Mouse (Mus musculus) granulocyte monocyte progenitor cell, adult 5-6 weeks (primary cell): ENCODE results near the gene Prickle2. TPM values are rescaled to one million over a fixed set of nuclear protein-coding genes. Genes with fewer than 3 reads are reported as not detected.
A peak's percentile ranks its signal among the peaks of the same experiment; 100 is the strongest.

Experiments used
- ATAC-seq: replicated peaks from 2 replicates; pipeline ENCODE4 v1.8.0; 2016; ENCODE audit warnings: mild to moderate bottlenecking, moderate TSS enrichment, inconsistent platforms; ENCODE audit not compliant: poor library complexity, severe bottlenecking
- total RNA-seq, 2 experiments: library from RNA; stranded (forward) in 1 of 2; stranded (reverse) in 1 of 2; fragments of 200-712, 200-1000 nt in 1 of 2; fragments of >200 nt in 1 of 2; fragmentation: Nextera tagmentation in 1 of 2; gene quantifications; 2 replicates each; pipeline ENCODE4 v1.2.3; 2014 to 2017

The Prickle2 gene
- total RNA-seq, 2 experiments from 2014 or later = not detected

DNA sequence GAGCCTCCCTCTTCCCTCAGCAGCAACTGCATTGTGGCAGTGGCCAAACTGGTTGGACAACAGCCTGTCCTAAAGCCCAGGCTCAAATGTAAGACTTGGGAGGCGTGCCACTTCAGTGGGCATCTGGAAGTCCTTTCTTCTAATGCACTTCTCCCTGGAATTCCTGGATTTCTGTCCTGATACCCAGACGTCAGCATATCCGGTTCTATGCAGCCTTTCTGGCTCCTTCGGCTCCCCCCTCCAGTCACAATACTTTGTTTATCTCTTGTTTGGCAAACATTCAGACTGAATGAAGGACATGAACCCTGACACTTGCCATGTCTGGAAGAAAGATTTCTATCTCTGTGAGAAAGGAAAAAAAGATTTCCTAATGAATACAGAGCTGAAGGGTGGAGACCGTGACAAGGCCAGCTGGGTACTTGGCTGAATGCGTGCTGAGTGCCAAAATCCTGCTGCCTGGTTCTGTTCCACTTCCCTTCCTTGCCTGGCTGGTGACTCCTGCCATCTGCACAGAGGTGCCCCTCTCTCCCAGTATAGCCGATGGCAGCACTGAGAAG is 241.1 kb downstream of the Prickle2 start:
- ATAC-seq = no peak

DNA sequence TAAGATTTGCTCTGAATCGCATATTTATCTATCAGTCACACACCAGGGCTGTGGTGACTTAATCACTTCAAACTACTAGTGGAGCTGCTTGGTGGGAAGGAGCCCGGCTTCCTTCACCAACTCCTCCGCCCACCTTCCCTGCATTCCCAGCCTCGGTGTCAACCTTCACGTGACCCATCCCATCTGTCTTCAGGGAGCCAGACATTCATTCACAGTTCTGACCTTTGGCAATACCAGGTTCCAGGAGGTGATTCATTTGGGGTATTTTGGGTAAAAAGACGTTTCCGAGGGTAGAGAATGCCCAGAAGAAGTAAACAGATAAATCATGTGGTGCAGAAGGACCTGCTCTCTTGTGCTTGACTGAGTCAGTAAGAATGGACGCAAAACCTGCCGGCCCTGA is 242.2 kb downstream of the Prickle2 start:
- ATAC-seq = no peak

DNA sequence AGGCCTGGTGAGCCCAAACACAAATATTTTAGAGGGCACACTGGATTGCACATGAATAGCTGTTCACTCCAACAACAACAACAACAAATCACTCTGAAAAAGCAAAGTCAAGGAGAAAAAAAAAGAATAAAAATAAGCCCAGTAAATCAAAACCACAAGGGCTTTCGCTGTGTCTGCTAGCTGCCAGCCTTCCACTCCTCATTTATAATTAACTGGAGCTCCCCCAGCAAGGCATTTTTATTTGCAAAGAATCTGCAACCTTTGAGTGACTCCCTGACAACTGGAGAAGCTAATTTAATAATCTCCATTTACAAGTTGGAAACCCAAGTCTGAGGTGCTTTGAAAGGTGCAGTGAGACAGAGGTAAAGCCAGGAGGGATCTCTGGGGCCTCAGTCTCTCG is 245.2 kb downstream of the Prickle2 start:
- ATAC-seq = no peak

DNA sequence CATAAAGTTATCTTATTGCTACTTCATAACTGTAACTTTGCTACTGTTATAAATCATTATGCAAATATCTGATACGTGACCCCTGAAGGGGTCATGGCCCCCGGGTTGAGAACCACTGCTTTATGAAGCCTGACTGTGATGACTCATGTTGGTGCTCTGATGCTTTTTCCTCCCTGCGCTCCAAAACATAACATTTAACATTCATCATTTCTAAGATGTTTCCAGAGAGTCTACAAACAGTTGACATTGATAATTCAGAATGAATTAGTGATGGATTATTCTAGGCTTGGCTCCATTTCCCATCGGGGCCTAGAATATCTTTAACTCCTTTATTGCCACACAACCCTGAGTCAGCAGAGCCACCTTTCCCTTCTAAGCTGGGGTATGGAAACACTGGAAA is 247.9 kb downstream of the Prickle2 start:
- ATAC-seq = no peak

DNA sequence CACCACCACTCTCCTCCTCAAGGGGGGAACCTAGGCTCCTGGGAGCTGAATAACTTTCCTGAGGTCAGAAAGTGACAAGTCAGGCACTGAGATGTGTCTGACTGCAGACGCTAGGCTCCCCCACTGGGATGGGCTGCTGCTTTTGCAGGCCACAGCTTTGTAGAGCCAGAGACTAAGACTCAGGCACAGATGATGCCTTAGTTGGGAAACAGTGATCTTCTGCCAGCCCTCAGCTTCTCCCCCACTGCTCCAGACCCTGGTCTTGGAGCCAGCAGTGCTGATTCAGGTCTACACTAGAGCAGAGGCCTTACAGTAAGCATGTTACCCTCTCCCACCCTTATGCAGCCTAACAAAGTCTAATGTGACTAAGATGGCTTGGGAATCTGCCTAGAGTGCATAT is 254.5 kb downstream of the Prickle2 start:
- no peak for ATAC-seq

DNA sequence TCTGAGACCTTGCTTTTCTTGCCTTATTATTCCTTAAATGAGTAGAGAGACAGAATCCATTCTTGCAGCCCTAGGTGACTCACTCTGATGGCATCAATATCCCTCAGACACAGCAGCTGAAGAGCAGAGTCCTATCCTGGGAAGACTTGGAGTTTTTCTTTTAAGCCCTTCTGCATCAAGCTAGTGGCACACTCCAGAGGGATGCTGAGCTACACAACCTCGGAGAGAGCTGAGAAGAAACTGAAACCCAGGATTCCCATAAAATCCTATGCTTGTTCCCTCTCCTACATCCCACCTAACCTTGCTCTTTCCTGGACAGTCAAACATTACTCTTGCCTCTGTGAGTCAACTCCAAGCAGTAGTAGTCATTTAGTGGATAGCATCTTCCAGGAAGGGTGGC is 256.0 kb downstream of the Prickle2 start:
- ATAC-seq = no peak

DNA sequence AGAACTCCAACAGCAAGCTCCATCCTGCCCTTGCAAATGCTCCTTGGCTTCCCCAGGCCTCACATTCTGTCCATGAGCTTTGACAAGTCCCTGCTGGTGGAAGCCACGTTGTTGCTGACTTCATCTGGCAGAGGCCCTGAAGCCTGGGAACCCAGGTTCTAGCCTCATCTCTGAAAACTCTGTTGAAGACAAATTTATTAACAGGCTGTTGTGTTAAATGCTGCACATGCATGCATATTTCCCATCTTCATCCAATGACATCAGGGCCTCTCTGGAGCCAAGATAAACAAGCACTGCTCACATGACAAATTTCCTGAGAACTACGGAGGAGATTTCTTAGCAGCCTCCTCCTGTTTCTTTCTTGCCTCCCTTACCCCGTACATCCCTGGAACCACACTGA is 259.3 kb downstream of the Prickle2 start:
- ATAC-seq = no peak

DNA sequence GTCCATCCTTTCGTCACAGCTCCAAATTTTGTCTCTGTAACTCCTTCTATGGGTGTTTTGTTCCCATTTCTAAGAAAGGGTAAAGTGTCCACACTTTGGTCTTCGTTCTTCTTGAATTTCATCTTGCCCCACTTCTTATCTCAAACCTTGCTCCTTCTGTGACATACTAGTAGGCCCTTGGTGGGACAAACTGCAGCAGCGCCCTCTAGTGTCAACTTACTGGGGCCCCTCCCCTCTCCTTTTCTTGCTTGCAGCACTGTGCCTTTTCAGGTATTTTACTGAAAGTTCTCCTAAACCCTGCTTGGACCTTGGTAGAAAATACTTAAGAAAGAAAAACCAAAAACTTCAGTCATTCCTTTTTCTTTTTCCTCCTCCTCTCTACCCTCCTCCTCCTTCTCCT is 264.8 kb downstream of the Prickle2 start:
- ATAC-seq = peak; percentile 53

DNA sequence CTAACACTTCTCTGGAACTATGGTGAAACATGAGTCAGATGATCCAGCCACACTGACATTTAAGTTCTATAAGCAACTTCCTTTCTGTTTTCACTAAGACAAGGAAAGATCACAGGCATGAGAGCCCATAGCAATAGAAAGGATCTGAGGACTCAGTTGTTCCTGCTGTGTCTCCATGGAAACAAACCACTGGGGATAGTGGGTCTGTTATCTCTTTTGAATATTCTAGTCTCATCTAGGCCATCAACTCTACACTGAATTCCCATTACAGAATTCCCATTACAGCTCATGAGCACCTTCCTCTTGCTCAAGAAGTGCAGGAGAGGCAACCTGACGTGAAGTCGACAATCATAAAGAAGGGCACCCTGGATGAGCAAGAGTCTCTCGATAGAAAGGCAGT is 265.7 kb downstream of the Prickle2 start:
- no peak for ATAC-seq

DNA sequence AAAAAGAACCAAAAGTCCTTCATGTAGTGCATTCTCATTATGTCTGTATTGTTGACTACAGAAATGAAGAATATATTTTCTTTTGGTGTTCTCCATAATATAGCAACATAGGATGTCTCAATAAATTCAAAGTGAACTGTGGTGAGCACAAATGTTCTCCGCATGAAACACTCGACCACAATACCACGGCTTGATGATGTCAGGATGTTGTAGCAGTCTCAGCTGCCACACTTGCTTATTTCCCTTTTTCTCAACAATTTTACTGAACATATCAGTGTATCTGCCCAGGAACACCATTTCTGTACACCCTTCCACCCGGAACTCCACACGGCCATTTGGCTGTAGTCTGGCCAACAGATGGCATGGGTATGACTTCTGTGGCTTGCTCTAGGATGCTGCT is 273.8 kb downstream of the Prickle2 start:
- peak; percentile 81 for ATAC-seq

DNA sequence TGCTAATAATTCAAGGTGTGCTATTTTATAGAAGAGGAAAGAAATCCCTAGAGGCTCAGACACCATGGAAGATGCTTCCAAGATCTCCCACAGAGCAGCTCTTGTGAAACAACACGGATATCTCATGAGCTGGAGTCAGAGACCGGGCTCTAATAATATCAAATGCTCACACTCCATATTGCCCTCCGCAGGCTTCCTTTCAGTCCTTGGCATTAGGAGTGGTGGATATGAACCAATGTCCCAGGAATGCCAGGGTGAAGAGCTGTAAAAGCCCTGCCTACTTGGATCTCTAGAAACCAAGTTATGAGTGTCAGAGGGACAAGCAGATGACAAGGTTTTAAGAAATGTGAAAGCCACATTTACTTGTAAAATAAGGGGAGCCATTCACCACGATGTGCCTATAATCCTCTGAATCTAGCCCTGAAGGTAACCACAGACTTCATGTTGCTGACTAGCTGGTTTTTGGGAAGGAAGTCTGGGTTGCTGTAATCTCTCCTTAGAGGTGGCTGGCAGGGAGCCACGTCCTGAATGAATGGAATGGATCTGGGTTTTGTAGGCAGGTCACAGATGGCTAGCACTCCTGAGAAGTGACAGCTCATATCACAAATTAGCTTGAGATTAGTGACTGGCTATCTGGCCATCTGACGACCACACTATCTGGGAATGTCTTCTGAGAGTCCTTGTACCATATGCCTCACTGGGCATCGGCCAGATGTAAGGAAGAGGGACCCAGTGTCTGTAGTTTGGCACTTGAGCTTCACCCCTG is 278.4 kb downstream of the Prickle2 start:
- peak; percentile 42 for ATAC-seq

DNA sequence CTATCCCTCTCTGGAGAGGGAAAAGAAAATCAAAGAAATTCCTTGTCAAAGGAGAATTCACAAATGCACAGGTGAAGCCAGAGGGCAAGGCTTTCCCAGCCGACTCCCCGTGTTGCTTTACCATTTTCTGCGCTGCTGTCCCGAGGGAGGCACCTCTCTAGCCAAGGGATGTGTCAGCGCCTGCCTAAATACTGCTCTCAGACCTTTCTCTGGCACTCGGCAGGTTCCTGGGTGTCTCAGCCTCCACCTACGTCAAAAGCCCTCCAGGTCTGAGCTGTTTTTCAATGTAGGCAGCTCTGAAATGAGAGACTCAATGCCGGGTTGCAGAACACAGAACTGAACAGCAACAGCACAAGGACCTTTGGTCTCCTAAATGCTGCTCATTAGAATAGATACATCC is 280.1 kb downstream of the Prickle2 start:
- no peak for ATAC-seq

DNA sequence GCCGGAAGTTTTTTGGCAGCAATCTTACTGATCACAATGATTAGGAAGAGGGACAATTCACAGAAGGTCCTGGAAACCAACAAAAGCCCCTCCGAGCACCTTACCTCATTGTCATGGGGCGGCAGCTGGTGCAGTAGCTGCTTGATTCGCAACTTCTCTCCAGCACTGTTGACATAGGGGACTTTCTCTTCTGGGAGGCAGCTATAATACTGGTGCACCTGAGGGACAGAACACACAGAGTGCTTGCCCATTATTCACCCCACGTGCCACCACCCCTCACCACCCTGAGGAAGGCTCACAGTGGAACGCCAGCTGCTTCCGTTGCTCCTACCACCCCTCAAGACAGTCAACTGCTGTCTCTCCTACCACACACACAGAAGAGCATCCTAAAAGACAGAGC is 280.5 kb downstream of the Prickle2 start:
- ATAC-seq = no peak

DNA sequence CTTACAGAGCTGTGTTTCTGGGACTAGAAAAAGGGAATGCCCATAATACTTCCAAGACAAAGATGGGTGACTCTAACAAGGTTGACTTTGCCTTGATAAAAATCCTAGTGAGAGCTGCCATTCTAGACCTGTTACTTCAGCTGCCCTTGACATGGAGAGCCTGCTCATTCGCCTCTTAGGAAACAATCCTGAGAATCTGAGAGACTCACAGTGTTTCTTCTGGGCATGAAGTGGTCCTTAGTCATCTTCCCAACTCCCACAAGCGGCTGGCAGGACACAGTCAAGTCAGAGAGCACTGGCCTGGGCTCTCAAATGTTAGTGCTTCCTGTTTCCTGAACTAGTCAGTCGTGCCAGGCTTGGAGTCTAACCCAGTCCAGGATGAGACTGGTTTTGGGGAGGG is 281.0 kb downstream of the Prickle2 start:
- no peak for ATAC-seq

DNA sequence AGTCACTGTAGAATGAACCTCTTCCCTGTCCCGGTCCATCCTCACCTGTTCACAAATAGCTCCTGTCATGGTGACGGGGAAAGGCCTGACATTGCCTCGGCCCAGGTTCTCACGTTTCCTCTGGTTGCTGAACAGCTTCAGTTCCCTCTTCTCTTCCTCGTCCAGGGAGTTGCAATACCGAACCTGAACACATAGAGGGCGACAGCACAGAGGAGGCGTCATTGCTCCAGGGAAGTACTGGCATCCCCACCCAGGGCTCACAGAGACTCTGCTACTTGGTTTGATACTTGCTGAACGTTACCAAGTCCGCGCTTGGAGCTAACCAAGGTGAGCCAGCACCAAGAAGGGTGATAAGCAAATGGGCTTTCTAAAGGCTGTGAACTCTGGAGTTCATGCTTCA is 283.7 kb downstream of the Prickle2 start:
- peak; percentile 90 for ATAC-seq

DNA sequence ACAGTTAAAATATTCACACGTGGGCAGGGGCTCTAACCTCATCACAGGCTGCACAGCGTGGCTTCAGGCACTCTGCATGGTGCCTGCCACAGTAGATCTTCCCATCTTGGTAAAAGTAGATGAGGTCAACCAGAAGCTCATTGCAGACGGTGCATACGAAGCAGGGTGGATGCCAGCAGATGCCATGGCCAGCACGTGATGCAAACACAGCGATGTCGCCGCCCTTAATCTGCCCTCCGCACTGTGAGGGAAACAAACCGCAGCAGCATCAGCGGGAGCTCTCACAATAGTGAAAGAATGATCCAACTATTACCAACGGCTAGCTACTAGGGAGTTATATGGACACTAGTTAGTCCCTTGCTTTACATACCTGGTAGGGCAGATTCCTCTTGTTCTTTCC is 285.8 kb downstream of the Prickle2 start:
- ATAC-seq = no peak

DNA sequence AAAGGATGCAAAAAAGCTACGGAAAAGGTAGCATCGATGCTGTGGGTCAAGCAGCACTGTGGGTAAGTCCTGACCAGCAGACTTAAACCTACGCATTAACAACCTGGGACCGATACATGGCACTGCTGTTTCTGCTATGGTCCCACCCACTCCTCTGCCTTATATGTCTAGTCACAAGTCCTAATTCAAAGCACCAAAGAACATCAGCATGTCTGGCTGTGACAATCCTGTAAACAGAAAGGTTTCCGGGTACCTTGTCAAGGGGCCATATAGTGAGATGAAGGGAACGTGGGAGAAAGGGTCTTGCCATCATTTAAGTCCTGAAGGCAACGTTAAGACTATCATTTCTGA is 290.6 kb downstream of the Prickle2 start:
- ATAC-seq = no peak

DNA sequence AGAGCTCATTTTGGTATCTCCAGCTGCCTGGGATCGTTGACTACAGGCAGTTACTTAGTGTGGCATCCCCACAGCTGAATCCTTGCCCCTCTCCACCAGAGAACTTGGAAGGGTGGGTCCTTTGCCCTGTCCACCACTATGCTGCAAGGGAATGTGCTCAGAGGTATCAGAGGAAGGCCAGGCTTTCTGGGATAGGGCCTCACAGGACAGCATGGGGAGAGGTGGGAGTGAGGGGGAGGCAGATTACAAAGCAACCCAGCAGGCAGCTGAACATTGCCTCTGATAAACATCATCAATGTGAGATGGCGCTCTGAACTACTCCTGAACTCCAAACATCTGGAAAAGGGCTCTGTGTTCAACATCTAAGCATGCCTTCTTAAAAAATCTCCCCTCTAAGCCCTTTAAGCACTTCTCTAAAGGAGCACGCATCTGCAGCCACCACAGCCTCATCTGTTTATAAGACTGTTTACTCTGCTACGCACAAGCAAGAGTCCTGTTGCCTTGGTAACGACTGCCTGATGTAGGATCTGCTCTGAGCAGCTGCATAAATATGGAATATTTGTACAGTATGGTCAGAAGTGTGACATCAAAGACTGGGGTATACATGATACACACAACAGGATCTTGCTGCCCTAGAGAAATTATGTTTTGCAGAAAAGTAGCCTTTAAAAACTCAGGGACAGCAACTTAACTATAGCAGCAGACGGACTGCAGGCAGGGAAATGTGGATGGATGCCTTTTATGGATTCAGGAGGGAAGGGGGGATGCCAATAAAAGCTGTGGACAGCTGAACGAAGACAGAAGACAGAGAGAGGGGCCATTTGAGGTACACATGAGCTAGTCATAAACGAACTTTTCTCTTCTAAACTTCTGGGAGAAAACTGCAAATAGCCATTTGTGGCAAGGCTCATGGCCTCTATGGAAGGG is 291.2 kb downstream of the Prickle2 start:
- ATAC-seq = no peak

DNA sequence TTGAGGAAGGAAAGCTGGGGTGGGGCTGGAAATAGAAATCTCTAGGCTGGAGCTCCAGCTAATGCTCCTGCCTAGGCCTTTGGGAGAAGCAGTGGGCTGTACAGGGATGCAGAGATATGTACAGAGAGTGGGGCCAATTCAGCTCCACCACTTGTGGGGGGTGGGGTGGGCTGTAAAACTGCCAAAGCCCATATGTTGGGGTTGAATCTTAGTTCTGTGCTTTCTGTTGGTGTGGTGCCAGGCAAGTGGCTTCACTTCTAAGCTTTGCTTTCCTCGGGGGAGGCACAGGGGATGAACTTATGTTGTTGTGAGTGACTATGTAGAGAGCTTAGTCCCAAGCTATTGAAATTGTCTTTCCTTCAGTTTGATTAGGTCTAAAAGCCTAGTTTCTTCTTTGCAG is 292.0 kb downstream of the Prickle2 start:
- no peak for ATAC-seq

DNA sequence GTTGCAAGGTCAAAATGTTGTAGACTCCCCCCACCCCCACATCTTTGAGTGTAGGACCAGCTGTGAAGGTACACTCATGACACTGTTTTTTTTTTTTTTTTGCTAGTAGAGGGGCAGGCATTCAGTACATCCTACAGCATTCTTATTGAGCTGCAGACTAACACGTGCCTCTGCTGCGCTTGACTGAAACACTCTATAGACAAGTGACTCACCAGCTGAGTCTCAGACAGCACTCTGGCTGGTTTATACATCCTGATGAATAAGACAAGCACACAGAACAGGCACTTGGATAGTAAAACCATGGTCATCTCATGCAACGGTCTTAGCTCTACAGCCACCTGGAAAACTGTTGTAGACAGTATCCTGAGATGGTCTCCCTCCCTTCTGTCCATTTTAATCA is 296.2 kb downstream of the Prickle2 start:
- ATAC-seq = no peak

DNA sequence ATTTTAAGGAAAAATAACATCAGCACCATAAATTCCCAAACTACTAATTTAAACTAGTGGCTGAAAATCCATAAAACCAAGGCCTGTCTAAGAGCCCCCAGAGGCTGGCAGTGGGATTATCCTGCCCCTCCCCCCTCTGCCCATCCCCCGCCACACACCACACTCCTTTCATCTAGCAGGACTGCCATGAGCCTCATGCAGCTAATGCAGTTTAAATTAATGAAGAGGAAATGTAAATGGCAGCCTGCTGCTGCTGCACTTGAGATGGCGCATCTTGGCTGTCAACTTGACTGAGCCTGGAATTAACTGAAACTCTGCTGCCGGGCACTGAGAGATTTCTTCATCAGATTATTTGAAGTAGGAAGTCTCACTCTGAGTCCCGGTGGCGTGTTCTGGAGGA is 298.7 kb downstream of the Prickle2 start:
- no peak for ATAC-seq
